Mouse (Mus musculus) kidney, adult 9 months (tissue): ENCODE measurements around the gene Gm32742.
A peak's percentile ranks its signal among the peaks of the same experiment; 100 is the strongest.
"Not testable (repeated sequence)": the region's sequence is repeated elsewhere in the genome, so short reads cannot be mapped to it uniquely, and the experiment has no call there.

Experiments used
- DNase-seq: peaks from one replicate; pipeline ENCODE4 v3.0.0; 2022

Gene Gm32742

GRCm38 (mm10) chr9:51147294-51147693 is 18.0 kb downstream of the Gm32742 start:
- DNase-seq: no peak

GRCm38 (mm10) chr9:51146496-51146895 is 18.8 kb downstream of the Gm32742 start:
- peak; percentile 8 for DNase-seq

- no peak for DNase-seq
These were observed 21.1 kb downstream of the Gm32742 start for GRCm38 (mm10) chr9:51144218-51144617.

- no peak for DNase-seq
These were observed 21.9 kb downstream of the Gm32742 start for GRCm38 (mm10) chr9:51143437-51143836.

GRCm38 (mm10) chr9:51140711-51141110 is 24.6 kb downstream of the Gm32742 start:
- no peak for DNase-seq

GRCm38 (mm10) chr9:51139401-51139800 is 25.9 kb downstream of the Gm32742 start:
- DNase-seq: not testable (repeated sequence)

- no peak for DNase-seq
These were observed 27.0 kb downstream of the Gm32742 start for GRCm38 (mm10) chr9:51138301-51138700.

- no peak for DNase-seq
These were observed 27.5 kb downstream of the Gm32742 start for GRCm38 (mm10) chr9:51137836-51138235.

GRCm38 (mm10) chr9:51137432-51137831 is 27.9 kb downstream of the Gm32742 start:
- DNase-seq: no peak

GRCm38 (mm10) chr9:51136985-51137384 is 28.3 kb downstream of the Gm32742 start:
- DNase-seq: peak; percentile 9

GRCm38 (mm10) chr9:51114767-51115166 is 50.5 kb downstream of the Gm32742 start:
- DNase-seq: no peak

- DNase-seq: no peak
These were observed 59.6 kb downstream of the Gm32742 start for GRCm38 (mm10) chr9:51105751-51106150.

GRCm38 (mm10) chr9:51103808-51104514 is 61.4 kb downstream of the Gm32742 start:
- peak; percentile 10 for DNase-seq

- peak; percentile 22 for DNase-seq
These were observed 62.1 kb downstream of the Gm32742 start for GRCm38 (mm10) chr9:51102963-51103807.

- peak; percentile 41 for DNase-seq
These were observed 63.4 kb downstream of the Gm32742 start, which contains the start of gene 4833427G06Rik for GRCm38 (mm10) chr9:51101756-51102425. Gene 4833427G06Rik, minus strand, starts transcription at chr9:51102078.

- DNase-seq: no peak
These were observed 69.0 kb downstream of the Gm32742 start for GRCm38 (mm10) chr9:51096306-51096705.

- no peak for DNase-seq
These were observed 71.6 kb downstream of the Gm32742 start for GRCm38 (mm10) chr9:51093697-51094096.

- DNase-seq: no peak
These were observed 83.7 kb downstream of the Gm32742 start for GRCm38 (mm10) chr9:51081614-51082013.
